In genomic region chr3:94389420-94389819, GRCm38 (mm10) we compare ENCODE assay signal across 23 mouse cellular contexts. TPM values are rescaled to one million over a fixed set of nuclear protein-coding genes. Genes with fewer than 3 reads are reported as not detected.
A peak's percentile ranks its signal among the peaks of the same experiment; 100 is the strongest.
DNase-seq lines count a peak whose midpoint lies in the region; TF ChIP-seq lines count a peak whose summit lies in the region.
"Had no signal": no experiment of that assay in that cellular context is flagged by ENCODE, and none has a peak within 500 bp of the region (broad histone marks: within the 10 kb centered on the region; RNA-seq: fewer than 3 reads in every experiment).

No protein-coding gene starts in this region.

- H3K36me3 ChIP-seq in thymus, adult 2 months (ENCODE audit: control insufficient read depth, insufficient read depth, low read length): peaks cover 69% of the 10 kb centered on the region
- H3K36me3 ChIP-seq: embryonic facial prominence, embryonic 13.5 days; embryonic facial prominence, embryonic 15.5 days; forebrain, embryonic 10.5 days; forebrain, embryonic 12.5 days had no signal

- WGBS in thymus, adult 2 months: 88% methylated on average over 16 of the region's 16 CpGs

- H3K27me3 ChIP-seq in thymus, adult 2 months (ENCODE audit: control insufficient read depth, insufficient read depth, low read length): no peaks in the 10 kb centered on the region
- H3K27me3 ChIP-seq: embryonic facial prominence, embryonic 13.5 days; embryonic facial prominence, embryonic 15.5 days; forebrain, embryonic 12.5 days had no signal

- no peak for TF ChIP-seq CTCF in thymus, adult 2 months (IDR thresholded peaks at IDR 0.05; ENCODE audit: borderline replicate concordance, control insufficient read depth, extremely low read depth, insufficient read depth, low read length, poor library complexity)

- H3K4me3 ChIP-seq in thymus, adult 2 months (ENCODE audit: control insufficient read depth, insufficient read depth, low read length): peak overlapping the region; percentile 10; the same call in 1 of the 2 replicates
- H3K4me3 ChIP-seq: embryonic facial prominence, embryonic 13.5 days; embryonic facial prominence, embryonic 15.5 days; erythroblast, embryonic 14.5 days; forebrain, embryonic 10.5 days; forebrain, embryonic 12.5 days had no signal

- H3K4me1 ChIP-seq in thymus, adult 2 months (replicated peaks; ENCODE audit: control insufficient read depth, insufficient read depth, low read length): peaks cover 54% of the 10 kb centered on the region
- H3K4me1 ChIP-seq: embryonic facial prominence, embryonic 13.5 days; embryonic facial prominence, embryonic 15.5 days; forebrain, embryonic 10.5 days; forebrain, embryonic 12.5 days had no signal

- no peak for DNase-seq in thymus, adult 2 months
- no peak for DNase-seq in thymus, postnatal 25 days
- DNase-seq in thymus, postnatal 10 days (ENCODE audit: low spot score in 2 of 2): peak; percentile 12 to 25
- DNase-seq in thymus, postnatal 14 days: peak; percentile 42
- DNase-seq in urinary bladder, postnatal 14 days (ENCODE audit: low spot score): no peak
- DNase-seq in kidney, postnatal 4 days: no peak
- DNase-seq: adrenal gland, adult 2 months; adrenal gland, postnatal 10 days; adrenal gland, postnatal 25 days; cerebellum, adult 11 months; cerebellum, adult 18-20 months; cerebellum, adult 8-10 months; cerebellum, adult 9-11 months; cerebellum, postnatal 14 days; cerebellum, postnatal 36 days; embryo, embryonic 11 days had no signal

- no peak for TF ChIP-seq POLR2A in thymus, adult 2 months (IDR thresholded peaks at IDR 0.05; ENCODE audit: control insufficient read depth, extremely low read depth, insufficient read depth, low read length, poor library complexity)

- peak overlapping the region; percentile 96 for H3K27ac ChIP-seq in thymus, adult 2 months (ENCODE audit: control insufficient read depth, insufficient read depth, low read length)
- H3K27ac ChIP-seq: embryonic facial prominence, embryonic 13.5 days; embryonic facial prominence, embryonic 15.5 days; forebrain, embryonic 10.5 days; forebrain, embryonic 12.5 days had no signal

RNA-seq across cellular contexts. Expression of gene Lingo4, which starts 8.9 kb away (rescaled TPM):
- polyA plus RNA-seq in thymus, adult 2 months (2012; rRNA removed): 6.0 and 6.1 TPM in 2 replicates
- polyA plus RNA-seq: erythroblast, embryonic 14.5 days had no signal

RNA-seq across cellular contexts. Expression of gene Rorc, which starts 16.8 kb away (rescaled TPM):
- 296 and 308 TPM in 2 replicates for polyA plus RNA-seq in thymus, adult 2 months (2012; rRNA removed)
- polyA plus RNA-seq: erythroblast, embryonic 14.5 days had no signal

RNA-seq across cellular contexts. Expression of gene Tdrkh, which starts 23.7 kb away (rescaled TPM):
- polyA plus RNA-seq in thymus, adult 2 months (2012; rRNA removed): 2.6 and 4.1 TPM in 2 replicates

RNA-seq across cellular contexts. Expression of gene C2cd4d, which starts 27.2 kb away (rescaled TPM):
- polyA plus RNA-seq in thymus, adult 2 months (2012; rRNA removed): 0.39 and 0.55 TPM in 2 replicates
- polyA plus RNA-seq: C2C12; erythroblast, embryonic 14.5 days had no signal

RNA-seq across cellular contexts. Expression of gene Them5, which starts 47.5 kb away (rescaled TPM):
- polyA plus RNA-seq in thymus, adult 2 months (2012; rRNA removed): 0.27 and 0.35 TPM in 2 replicates
- polyA plus RNA-seq: adrenal gland, adult 2 months; C2C12; embryonic facial prominence, embryonic 11.5 days; erythroblast, embryonic 14.5 days; forebrain, embryonic 10.5 days had no signal

Comparison
In these comparisons a context has a peak if more than half of its experiments do, and no peak if none do; other contexts are left out.
1. DNase-seq: peak in thymus, postnatal 10 days (2 of 2) and thymus, postnatal 14 days (single experiment); none in thymus, adult 2 months (single experiment), thymus, postnatal 25 days (single experiment), urinary bladder, postnatal 14 days (single experiment) and kidney, postnatal 4 days (0 of 2).